In genomic region chr4:8357443-8357842, GRCm38 (mm10) we compare ENCODE assay signal across 24 mouse cellular contexts.
DNase-seq lines count a peak whose midpoint lies in the region; ATAC-seq lines count a peak whose summit lies in the region.
"Had no signal": no experiment of that assay in that cellular context is flagged by ENCODE, and none has a peak within 500 bp of the region (broad histone marks: within the 10 kb centered on the region; RNA-seq: fewer than 3 reads in every experiment).

No protein-coding gene starts in this region.

- H3K4me2 ChIP-seq in kidney, embryonic 15.5 days: no peak overlapping the region

- no peaks in the 10 kb centered on the region for H3K36me3 ChIP-seq in kidney, embryonic 15.5 days
- H3K36me3 ChIP-seq: G1E had no signal

- no peaks in the 10 kb centered on the region for H3K9me3 ChIP-seq in kidney, embryonic 15.5 days (replicated peaks)
- H3K9me3 ChIP-seq: G1E had no signal

- no peak overlapping the region for H3K27ac ChIP-seq in kidney, embryonic 15.5 days

- no peak for DNase-seq in frontal cortex, postnatal 14 days (ENCODE audit: low spot score in 2 of 2)
- peak; percentile 26 to 29 for DNase-seq in right cerebral cortex, adult 2 months (ENCODE audit: low spot score in 2 of 2)
- DNase-seq in right cerebral cortex, postnatal 4 days: no peak
- peak; percentile 60 for DNase-seq in brain, adult 2 months (ENCODE audit: low read depth, low spot score)
- peak; percentile 46 for DNase-seq in telencephalon, adult 2 months (ENCODE audit: low read depth, low spot score)
- no peak for DNase-seq in c-Kit-positive CD71-positive TER-119-positive erythroid progenitor cells, embryonic 14.5 days (ENCODE audit: low spot score)
- DNase-seq: adrenal gland, adult 2 months; adrenal gland, adult 8-10 months; adrenal gland, postnatal 10 days; adrenal gland, postnatal 14 days; adrenal gland, postnatal 25 days; adrenal gland, postnatal 36 days; B cell, adult 2 months; cerebellum, adult 11 months; cerebellum, adult 11-12 months; cerebellum, adult 18-20 months; cerebellum, adult 2 months had no signal

- H3K4me3 ChIP-seq in kidney, embryonic 15.5 days (replicated peaks): no peak overlapping the region

- ATAC-seq in frontal cortex, adult (ENCODE audit: low TSS enrichment): peak; percentile 97
- no peak for ATAC-seq in kidney, embryonic 15.5 days (replicated peaks; ENCODE audit: low FRiP score)
- ATAC-seq: activated CD4-positive, CD25-positive, alpha-beta regulatory T cell, adult 4 months; CD4-positive, CD25-positive, alpha-beta regulatory T cell, adult 4 months; Patski had no signal

- WGBS in kidney, embryonic 15.5 days: 86% methylated on average over 1 of the region's 1 CpGs

- H3K27me3 ChIP-seq in kidney, embryonic 15.5 days: no peaks in the 10 kb centered on the region
- H3K27me3 ChIP-seq: CH12.LX, Patski had no signal

- H3K9ac ChIP-seq in kidney, embryonic 15.5 days: no peak overlapping the region

- no peaks in the 10 kb centered on the region for H3K4me1 ChIP-seq in kidney, embryonic 15.5 days

Comparison
In these comparisons a context has a peak if more than half of its experiments do, and no peak if none do; other contexts are left out.
1. DNase-seq: peak in right cerebral cortex, adult 2 months (2 of 2), brain, adult 2 months (single experiment) and telencephalon, adult 2 months (single experiment); none in frontal cortex, postnatal 14 days (0 of 2), right cerebral cortex, postnatal 4 days (single experiment) and c-Kit-positive CD71-positive TER-119-positive erythroid progenitor cells, embryonic 14.5 days (single experiment).